Mouse (Mus musculus) kidney, adult 2 months (tissue): ENCODE measurements at regions not wholly inside any gene's neighbourhood (a gene's known extent, or its start where the extent isn't known, plus 50 kb on each side); places are given as distances from the start of the nearest gene placed in this dataset.

Source experiments
- DNase-seq: peaks from one replicate; pipeline ENCODE4 v3.0.0; 2021
- H3K27ac ChIP-seq: fragments of 200-500 bp; 2 replicates; pipeline ENCODE4 v1.5.1; 2012; ENCODE audit warnings: low read depth, low read length, control low read depth, inconsistent platforms; ENCODE audit not compliant: insufficient read depth
- H3K27me3 ChIP-seq: fragments of 200-500 bp; replicated peaks from 2 replicates; pipeline ENCODE4 v1.6.1; 2012; ENCODE audit warnings: mild to moderate bottlenecking, moderate library complexity, low read length, inconsistent platforms; ENCODE audit not compliant: control insufficient read depth, insufficient read depth
- H3K36me3 ChIP-seq: fragments of 200-500 bp; 2 replicates; pipeline ENCODE4 v1.6.1; 2012; ENCODE audit warnings: mild to moderate bottlenecking, moderate library complexity, low read length, inconsistent platforms; ENCODE audit not compliant: control insufficient read depth, insufficient read depth
- H3K4me1 ChIP-seq: fragments of 200-500 bp; 2 replicates; pipeline ENCODE4 v1.6.1; 2011; ENCODE audit warnings: low read length; ENCODE audit not compliant: control insufficient read depth, insufficient read depth
- H3K4me3 ChIP-seq: fragments of 200-500 bp; 2 replicates; pipeline ENCODE4 v1.5.1; 2011; ENCODE audit warnings: mild to moderate bottlenecking, low read depth, low read length, control low read depth; ENCODE audit not compliant: insufficient read depth
- CTCF ChIP-seq: fragments of 200-500 bp; conservative IDR thresholded peaks from 2 replicates; pipeline ENCODE4 v1.5.1; 2011; ENCODE audit warnings: low read depth, mild to moderate bottlenecking, control low read depth, low read length, moderate library complexity, mixed read lengths; ENCODE audit not compliant: insufficient read depth, insufficient read length
- POLR2A ChIP-seq: fragments of 200-500 bp; IDR thresholded peaks from one replicate; pipeline ENCODE4 v1.6.1; 2011; ENCODE audit warnings: low read depth, low read length, control low read depth
- WGBS: fragments of 180-500 bp; shearing (Covaris S2); methylation state at CpG from one replicate; pipeline ENCODE4 v1.1.7; 2018; 5-methylcytosine and 5-hydroxymethylcytosine counted together

- H3K27ac ChIP-seq = no peak overlapping the region
- H3K4me3 ChIP-seq = no peak overlapping the region
- DNase-seq = no peak
- TF ChIP-seq POLR2A = no peak
- no peak for TF ChIP-seq CTCF
- H3K4me1 ChIP-seq = no peaks in the 10 kb centered on the region
- H3K36me3 ChIP-seq = no peaks in the 10 kb centered on the region
- WGBS = 89% methylated on average over 4 of the region's 4 CpGs
- no peaks in the 10 kb centered on the region for H3K27me3 ChIP-seq
Measured at GRCm38 (mm10) chr1:184491252-184491651, 241.2 kb downstream of the Hlx start.

- 37% methylated on average over 6 of the region's 6 CpGs for WGBS
- no peak overlapping the region for H3K27ac ChIP-seq
- no peaks in the 10 kb centered on the region for H3K36me3 ChIP-seq
- no peaks in the 10 kb centered on the region for H3K27me3 ChIP-seq
- no peak for TF ChIP-seq POLR2A
- DNase-seq = no peak
- no peaks in the 10 kb centered on the region for H3K4me1 ChIP-seq
- H3K4me3 ChIP-seq = no peak overlapping the region
Measured at GRCm38 (mm10) chr1:184487409-184487808, 245.0 kb downstream of the Hlx start.

GRCm38 (mm10) chr1:184484801-184485200, 247.6 kb downstream of the Hlx start:
- no peaks in the 10 kb centered on the region for H3K36me3 ChIP-seq
- H3K27ac ChIP-seq = no peak overlapping the region
- TF ChIP-seq CTCF (no peak), POLR2A (no peak)
- 67% methylated on average over 8 of the region's 8 CpGs for WGBS
- no peaks in the 10 kb centered on the region for H3K4me1 ChIP-seq
- peak; percentile 31 for DNase-seq
- H3K4me3 ChIP-seq = no peak overlapping the region
- no peaks in the 10 kb centered on the region for H3K27me3 ChIP-seq

- no peaks in the 10 kb centered on the region for H3K27me3 ChIP-seq
- H3K36me3 ChIP-seq = no peaks in the 10 kb centered on the region
- DNase-seq = no peak
- no peak overlapping the region for H3K4me3 ChIP-seq
- 65% methylated on average over 7 of the region's 7 CpGs for WGBS
- no peak overlapping the region for H3K27ac ChIP-seq
- H3K4me1 ChIP-seq = no peaks in the 10 kb centered on the region
- no peak for TF ChIP-seq POLR2A
- no peak for TF ChIP-seq CTCF
Measured at GRCm38 (mm10) chr1:184483371-184483770, 249.0 kb downstream of the Hlx start.

- no peaks in the 10 kb centered on the region for H3K4me1 ChIP-seq
- DNase-seq = no peak
- H3K27me3 ChIP-seq = no peaks in the 10 kb centered on the region
- 53% methylated on average over 9 of the region's 9 CpGs for WGBS
- H3K36me3 ChIP-seq = no peaks in the 10 kb centered on the region
- H3K27ac ChIP-seq = no peak overlapping the region
- H3K4me3 ChIP-seq = no peak overlapping the region
- TF ChIP-seq CTCF (no peak), POLR2A (no peak)
Measured at GRCm38 (mm10) chr1:184482026-184482425, 250.4 kb downstream of the Hlx start.

- DNase-seq = no peak
- H3K4me1 ChIP-seq = no peaks in the 10 kb centered on the region
- no peaks in the 10 kb centered on the region for H3K36me3 ChIP-seq
- H3K4me3 ChIP-seq = no peak overlapping the region
- no peak overlapping the region for H3K27ac ChIP-seq
- WGBS = 88% methylated on average over 9 of the region's 9 CpGs
- no peak for TF ChIP-seq CTCF
- no peak for TF ChIP-seq POLR2A
- no peaks in the 10 kb centered on the region for H3K27me3 ChIP-seq
Measured at GRCm38 (mm10) chr1:184480571-184481220, 251.7 kb downstream of the Hlx start.

GRCm38 (mm10) chr1:184478006-184478405, 254.4 kb downstream of the Hlx start:
- Histone ChIP-seq H3K4me1 (no peaks in the 10 kb centered on the region), H3K36me3 (no peaks in the 10 kb centered on the region), H3K27ac (no peak overlapping the region), H3K27me3 (no peaks in the 10 kb centered on the region), H3K4me3 (no peak overlapping the region)
- TF ChIP-seq CTCF = no peak
- TF ChIP-seq POLR2A = no peak
- DNase-seq = no peak
- 85% methylated on average over 7 of the region's 7 CpGs for WGBS
